Mouse (Mus musculus): ENCODE results near the gene Phf21a. TPM values are rescaled to one million over a fixed set of nuclear protein-coding genes. Genes with fewer than 3 reads are reported as not detected.

Gene Phf21a
- polyA plus RNA-seq (2014; fragmentation: Nextera tagmentation; extraction: Ambion mirVana) = 25.3 and 36.3 TPM in 2 replicates

- Histone ChIP-seq H3K9me3 (ENCODE audit: control insufficient read depth, low read length) (no peaks in the 10 kb centered on the region), H3K4me3 (ENCODE audit: low read length) (no peak within 1 kb of the TSS), H3K27ac (ENCODE audit: low read depth, low read length) (no peak within 1 kb of the TSS), H3K36me3 (ENCODE audit: control insufficient read depth, insufficient read depth, low read length) (no peaks in the 10 kb centered on the region), H3K4me2 (replicated peaks; ENCODE audit: low read depth, low read length) (no peak within 1 kb of the TSS), H3K4me1 (ENCODE audit: control insufficient read depth, insufficient read depth, low read length) (no peaks in the 10 kb centered on the region), H3K9ac (ENCODE audit: low read depth, low read length) (no peak within 1 kb of the TSS), H3K27me3 (ENCODE audit: control insufficient read depth, insufficient read depth, low read length) (no peaks in the 10 kb centered on the region)
- WGBS = 68% methylated on average over 2 of the region's 2 CpGs
- no peak for ATAC-seq (ENCODE audit: low FRiP score, low TSS enrichment)
Observed at GRCm38 (mm10) chr2:92092817-92093216, at the start of gene Phf21a. TSS of gene Phf21a (plus strand) at chr2:92093117.

GRCm38 (mm10) chr2:92043285-92043684 is 49.6 kb upstream of the Phf21a start:
- no peaks in the 10 kb centered on the region for H3K36me3 ChIP-seq (ENCODE audit: control insufficient read depth, insufficient read depth, low read length)
- H3K27ac ChIP-seq (ENCODE audit: low read depth, low read length) = no peak overlapping the region
- H3K9ac ChIP-seq (ENCODE audit: low read depth, low read length) = no peak overlapping the region
- ATAC-seq (ENCODE audit: low FRiP score, low TSS enrichment) = no peak
- H3K9me3 ChIP-seq (ENCODE audit: control insufficient read depth, low read length) = no peaks in the 10 kb centered on the region
- H3K4me1 ChIP-seq (ENCODE audit: control insufficient read depth, insufficient read depth, low read length) = 0 out of 2 replicates have a peak, but pooled peaks cover 3% of the 10 kb centered on the region
- 90% methylated on average over 12 of the region's 12 CpGs for WGBS
- no peak overlapping the region for H3K4me2 ChIP-seq (replicated peaks; ENCODE audit: low read depth, low read length)
- H3K27me3 ChIP-seq (ENCODE audit: control insufficient read depth, insufficient read depth, low read length) = no peaks in the 10 kb centered on the region
- no peak overlapping the region for H3K4me3 ChIP-seq (ENCODE audit: low read length)

GRCm38 (mm10) chr2:92047601-92048000 is 45.3 kb upstream of the Phf21a start:
- no peak overlapping the region for H3K9ac ChIP-seq (ENCODE audit: low read depth, low read length)
- no peak for ATAC-seq (ENCODE audit: low FRiP score, low TSS enrichment)
- H3K4me3 ChIP-seq (ENCODE audit: low read length) = no peak overlapping the region
- no peaks in the 10 kb centered on the region for H3K4me1 ChIP-seq (ENCODE audit: control insufficient read depth, insufficient read depth, low read length)
- H3K27me3 ChIP-seq (ENCODE audit: control insufficient read depth, insufficient read depth, low read length) = no peaks in the 10 kb centered on the region
- no peaks in the 10 kb centered on the region for H3K36me3 ChIP-seq (ENCODE audit: control insufficient read depth, insufficient read depth, low read length)
- H3K27ac ChIP-seq (ENCODE audit: low read depth, low read length) = no peak overlapping the region
- WGBS = 30% methylated on average over 4 of the region's 4 CpGs
- H3K4me2 ChIP-seq (replicated peaks; ENCODE audit: low read depth, low read length) = no peak overlapping the region
- H3K9me3 ChIP-seq (ENCODE audit: control insufficient read depth, low read length) = no peaks in the 10 kb centered on the region

- H3K4me1 ChIP-seq (ENCODE audit: control insufficient read depth, insufficient read depth, low read length) = no peaks in the 10 kb centered on the region
- no peak for ATAC-seq (ENCODE audit: low FRiP score, low TSS enrichment)
- H3K9ac ChIP-seq (ENCODE audit: low read depth, low read length) = no peak overlapping the region
- no peak overlapping the region for H3K4me2 ChIP-seq (replicated peaks; ENCODE audit: low read depth, low read length)
- no peak overlapping the region for H3K4me3 ChIP-seq (ENCODE audit: low read length)
- H3K27me3 ChIP-seq (ENCODE audit: control insufficient read depth, insufficient read depth, low read length) = no peaks in the 10 kb centered on the region
- no peaks in the 10 kb centered on the region for H3K9me3 ChIP-seq (ENCODE audit: control insufficient read depth, low read length)
- WGBS = 72% methylated on average over 9 of the region's 9 CpGs
- H3K27ac ChIP-seq (ENCODE audit: low read depth, low read length) = no peak overlapping the region
- H3K36me3 ChIP-seq (ENCODE audit: control insufficient read depth, insufficient read depth, low read length) = no peaks in the 10 kb centered on the region
Observed at GRCm38 (mm10) chr2:92048034-92048690, 44.8 kb upstream of the Phf21a start.

GRCm38 (mm10) chr2:92052188-92052587 is 40.7 kb upstream of the Phf21a start:
- no peaks in the 10 kb centered on the region for H3K36me3 ChIP-seq (ENCODE audit: control insufficient read depth, insufficient read depth, low read length)
- H3K27me3 ChIP-seq (ENCODE audit: control insufficient read depth, insufficient read depth, low read length) = peaks cover 7% of the 10 kb centered on the region
- no peak overlapping the region for H3K9ac ChIP-seq (ENCODE audit: low read depth, low read length)
- no peaks in the 10 kb centered on the region for H3K9me3 ChIP-seq (ENCODE audit: control insufficient read depth, low read length)
- H3K27ac ChIP-seq (ENCODE audit: low read depth, low read length) = no peak overlapping the region
- H3K4me2 ChIP-seq (replicated peaks; ENCODE audit: low read depth, low read length) = no peak overlapping the region
- H3K4me1 ChIP-seq (ENCODE audit: control insufficient read depth, insufficient read depth, low read length) = 0 out of 2 replicates have a peak, but pooled peaks cover 6% of the 10 kb centered on the region
- no peak overlapping the region for H3K4me3 ChIP-seq (ENCODE audit: low read length)
- ATAC-seq (ENCODE audit: low FRiP score, low TSS enrichment) = no peak
- WGBS = 81% methylated on average over 8 of the region's 8 CpGs

- Histone ChIP-seq H3K4me3 (ENCODE audit: low read length) (no peak overlapping the region), H3K36me3 (ENCODE audit: control insufficient read depth, insufficient read depth, low read length) (no peaks in the 10 kb centered on the region), H3K9ac (ENCODE audit: low read depth, low read length) (no peak overlapping the region), H3K27me3 (ENCODE audit: control insufficient read depth, insufficient read depth, low read length) (peaks cover 7% of the 10 kb centered on the region), H3K9me3 (ENCODE audit: control insufficient read depth, low read length) (no peaks in the 10 kb centered on the region), H3K4me2 (replicated peaks; ENCODE audit: low read depth, low read length) (no peak overlapping the region), H3K27ac (ENCODE audit: low read depth, low read length) (no peak overlapping the region), H3K4me1 (ENCODE audit: control insufficient read depth, insufficient read depth, low read length) (0 out of 2 replicates have a peak, but pooled peaks cover 6% of the 10 kb centered on the region)
- WGBS = 51% methylated on average over 2 of the region's 2 CpGs
- no peak for ATAC-seq (ENCODE audit: low FRiP score, low TSS enrichment)
Observed at GRCm38 (mm10) chr2:92052754-92053153, 40.2 kb upstream of the Phf21a start.

- peak overlapping the region; percentile 69 for H3K4me2 ChIP-seq (replicated peaks; ENCODE audit: low read depth, low read length)
- peaks cover 22% of the 10 kb centered on the region for H3K27me3 ChIP-seq (ENCODE audit: control insufficient read depth, insufficient read depth, low read length)
- ATAC-seq (ENCODE audit: low FRiP score, low TSS enrichment) = peak; percentile 83
- no peaks in the 10 kb centered on the region for H3K9me3 ChIP-seq (ENCODE audit: control insufficient read depth, low read length)
- peak overlapping the region; percentile 57; the same call in 1 of the 2 replicates for H3K9ac ChIP-seq (ENCODE audit: low read depth, low read length)
- no peaks in the 10 kb centered on the region for H3K36me3 ChIP-seq (ENCODE audit: control insufficient read depth, insufficient read depth, low read length)
- 0 out of 2 replicates have a peak, but pooled peaks cover 6% of the 10 kb centered on the region for H3K4me1 ChIP-seq (ENCODE audit: control insufficient read depth, insufficient read depth, low read length)
- H3K27ac ChIP-seq (ENCODE audit: low read depth, low read length) = peak overlapping the region; percentile 80
- peak overlapping the region; percentile 32 for H3K4me3 ChIP-seq (ENCODE audit: low read length)
- 4% methylated on average over 38 of the region's 38 CpGs for WGBS
Observed at GRCm38 (mm10) chr2:92055101-92055813, 37.7 kb upstream of the Phf21a start.

GRCm38 (mm10) chr2:92055831-92056236 is 37.1 kb upstream of the Phf21a start:
- 0 out of 2 replicates have a peak, but pooled peaks cover 6% of the 10 kb centered on the region for H3K4me1 ChIP-seq (ENCODE audit: control insufficient read depth, insufficient read depth, low read length)
- H3K9ac ChIP-seq (ENCODE audit: low read depth, low read length) = peak overlapping the region; percentile 57; the same call in 1 of the 2 replicates
- H3K27ac ChIP-seq (ENCODE audit: low read depth, low read length) = peak overlapping the region; percentile 80
- no peaks in the 10 kb centered on the region for H3K9me3 ChIP-seq (ENCODE audit: control insufficient read depth, low read length)
- H3K4me3 ChIP-seq (ENCODE audit: low read length) = peak overlapping the region; percentile 32
- WGBS = under 1% methylated on average over 14 of the region's 14 CpGs
- peak; percentile 52; the same call in 1 of the 2 replicates for ATAC-seq (ENCODE audit: low FRiP score, low TSS enrichment)
- peak overlapping the region; percentile 69 for H3K4me2 ChIP-seq (replicated peaks; ENCODE audit: low read depth, low read length)
- H3K27me3 ChIP-seq (ENCODE audit: control insufficient read depth, insufficient read depth, low read length) = peaks cover 25% of the 10 kb centered on the region
- no peaks in the 10 kb centered on the region for H3K36me3 ChIP-seq (ENCODE audit: control insufficient read depth, insufficient read depth, low read length)

GRCm38 (mm10) chr2:92056760-92057159 is 36.2 kb upstream of the Phf21a start:
- H3K4me2 ChIP-seq (replicated peaks; ENCODE audit: low read depth, low read length) = no peak overlapping the region
- WGBS = 79% methylated on average over 13 of the region's 13 CpGs
- H3K4me1 ChIP-seq (ENCODE audit: control insufficient read depth, insufficient read depth, low read length) = 0 out of 2 replicates have a peak, but pooled peaks cover 6% of the 10 kb centered on the region
- ATAC-seq (ENCODE audit: low FRiP score, low TSS enrichment) = no peak
- no peak overlapping the region for H3K9ac ChIP-seq (ENCODE audit: low read depth, low read length)
- no peak overlapping the region for H3K4me3 ChIP-seq (ENCODE audit: low read length)
- peaks cover 30% of the 10 kb centered on the region for H3K27me3 ChIP-seq (ENCODE audit: control insufficient read depth, insufficient read depth, low read length)
- no peaks in the 10 kb centered on the region for H3K9me3 ChIP-seq (ENCODE audit: control insufficient read depth, low read length)
- no peak overlapping the region for H3K27ac ChIP-seq (ENCODE audit: low read depth, low read length)
- H3K36me3 ChIP-seq (ENCODE audit: control insufficient read depth, insufficient read depth, low read length) = no peaks in the 10 kb centered on the region

Measured in kidney, embryonic 14.5 days (tissue).